Mouse (Mus musculus) liver (tissue): ENCODE results near the gene A630001G21Rik.
A peak's percentile ranks its signal among the peaks of the same experiment; 100 is the strongest.

Experiments used
- DNase-seq: peaks from one replicate; pipeline ENCODE4 v3.0.0-alpha.2; 2020; ENCODE audit warnings: mixed read lengths

A630001G21Rik gene

GRCm38 (mm10) chr1:85767754-85768153 is 10.7 kb downstream of the A630001G21Rik start:
- DNase-seq, result no peak

- no peak for DNase-seq
These were observed 12.3 kb downstream of the A630001G21Rik start for GRCm38 (mm10) chr1:85766120-85766519.

DNA sequence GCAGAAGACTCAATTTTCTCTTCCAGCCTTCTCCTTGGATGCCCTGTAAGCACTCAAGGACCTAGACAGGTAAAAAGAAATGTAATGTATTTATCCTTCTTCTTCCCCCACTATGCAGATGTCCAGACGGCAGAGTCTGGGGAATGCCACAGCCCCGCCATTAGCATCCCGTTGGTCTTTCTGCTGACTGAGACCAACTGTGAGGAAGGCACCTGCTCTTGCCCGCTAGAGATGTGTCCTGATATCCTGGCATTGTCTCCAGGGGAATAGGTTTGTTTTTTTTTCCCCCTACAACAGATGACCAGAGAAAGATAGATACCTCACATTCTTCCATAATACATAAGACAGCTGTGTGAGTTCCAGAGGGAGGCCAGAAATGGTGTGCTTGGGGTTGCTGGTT is 14.2 kb downstream of the A630001G21Rik start:
- no peak for DNase-seq

GRCm38 (mm10) chr1:85763386-85763785 is 15.1 kb downstream of the A630001G21Rik start:
- peak; percentile 23 for DNase-seq

GRCm38 (mm10) chr1:85761665-85762064 is 16.8 kb downstream of the A630001G21Rik start:
- DNase-seq, result no peak

DNA sequence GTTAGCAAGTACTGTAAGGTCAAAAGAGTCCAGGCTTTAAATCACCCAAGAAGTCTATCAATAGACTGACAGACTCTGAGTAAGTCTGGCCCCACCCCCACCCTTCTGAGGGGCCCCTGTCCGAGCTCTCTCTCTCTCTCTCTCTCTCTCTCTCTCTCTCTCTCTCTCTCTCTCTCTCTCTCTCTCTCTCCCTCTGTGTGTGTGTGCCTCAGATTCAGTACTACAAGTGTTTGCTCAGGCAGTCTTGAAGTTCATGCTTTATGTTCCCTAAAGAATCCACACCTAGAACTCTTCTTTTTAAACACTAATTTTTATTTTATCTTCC is 19.5 kb downstream of the A630001G21Rik start:
- DNase-seq, result no peak

GRCm38 (mm10) chr1:85758231-85758968 is 20.0 kb downstream of the A630001G21Rik start:
- no peak for DNase-seq

DNA sequence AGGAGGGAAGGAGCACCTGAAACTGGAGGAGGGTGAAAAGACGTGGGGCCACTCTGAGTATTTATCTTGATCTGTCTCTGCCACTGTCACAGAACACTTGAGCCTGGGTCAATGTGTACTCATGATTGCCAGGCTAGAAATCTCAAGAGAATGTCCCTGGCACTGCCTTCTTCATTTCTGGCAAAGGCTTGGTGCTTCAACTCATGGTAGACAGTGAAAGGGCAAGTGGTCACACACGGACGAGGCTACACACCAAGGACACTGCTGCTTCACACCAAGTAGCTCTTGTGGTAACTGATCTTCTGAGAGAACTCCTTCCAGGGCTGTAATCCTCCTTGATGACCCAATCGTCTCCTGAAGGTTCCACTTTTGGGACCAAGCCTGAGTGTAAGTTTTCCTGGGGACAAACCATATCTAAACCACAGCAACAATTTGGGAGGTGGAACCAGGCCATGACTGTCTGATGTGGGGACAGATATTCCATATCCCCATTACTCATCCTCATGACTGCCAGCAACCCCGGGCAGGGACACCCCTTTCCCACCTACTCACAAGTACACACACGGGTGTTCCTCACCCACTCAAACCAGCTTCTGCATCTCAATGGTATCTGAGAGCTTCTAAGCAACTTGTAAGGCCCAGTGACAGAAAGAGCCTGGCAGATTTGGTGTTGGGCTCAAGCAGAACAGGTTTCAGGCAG is 20.8 kb downstream of the A630001G21Rik start:
- DNase-seq, result no peak

DNA sequence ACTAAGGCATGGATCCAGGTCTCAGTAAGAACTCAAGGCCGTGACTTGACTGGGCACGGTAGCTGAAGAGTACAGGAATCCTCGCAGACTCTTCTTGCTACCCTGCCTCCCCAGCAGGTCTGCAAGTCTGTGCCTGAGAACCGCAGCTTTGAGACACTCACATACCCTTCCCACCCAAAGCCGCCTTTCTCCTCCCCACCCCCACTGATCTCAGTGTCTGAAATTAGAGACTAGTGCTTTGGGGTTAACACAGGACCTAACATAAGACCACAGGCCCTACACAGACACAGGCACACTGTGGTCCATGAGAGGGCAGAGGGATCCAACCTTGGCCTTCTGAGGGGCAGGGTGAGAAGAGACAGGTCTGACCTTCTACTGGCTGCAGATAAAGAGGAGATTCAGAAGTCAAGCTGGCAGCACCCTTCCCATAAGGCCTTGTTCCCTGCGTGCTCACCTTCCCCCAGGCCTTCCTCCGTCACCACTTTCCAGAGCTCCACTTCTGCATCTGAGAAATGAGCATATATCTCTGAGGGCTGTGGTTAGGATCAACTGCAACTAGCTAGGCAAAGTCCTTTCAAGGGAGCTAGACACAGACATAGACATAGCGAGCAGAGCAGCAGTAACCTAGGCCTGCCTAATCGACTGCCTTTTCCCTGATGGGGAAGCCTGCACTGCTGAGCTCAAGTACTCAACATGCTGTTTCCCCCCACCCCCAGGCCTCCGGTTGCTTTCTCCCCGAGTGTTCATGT is 26.3 kb downstream of the A630001G21Rik start:
- no peak for DNase-seq

DNA sequence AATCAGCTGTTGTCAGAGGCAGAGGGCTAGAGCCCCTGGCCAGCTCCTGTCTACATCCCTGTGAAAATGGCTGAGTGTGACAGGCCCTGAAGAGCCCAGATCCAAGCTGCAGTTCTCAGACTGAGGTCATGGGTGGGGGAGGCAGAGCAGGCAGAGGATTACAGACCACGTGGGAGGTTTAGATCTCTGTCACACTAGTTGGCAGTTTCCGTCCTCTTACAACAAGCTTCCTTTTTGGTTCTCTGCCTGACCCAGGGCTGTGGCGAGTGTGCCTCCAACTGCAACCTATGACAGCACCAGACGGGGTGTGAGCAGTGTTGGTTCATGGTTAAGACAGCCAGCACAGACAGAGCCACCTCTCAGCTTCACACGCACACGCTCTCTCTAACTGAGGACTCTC is 26.9 kb downstream of the A630001G21Rik start:
- peak; percentile 17 for DNase-seq

DNA sequence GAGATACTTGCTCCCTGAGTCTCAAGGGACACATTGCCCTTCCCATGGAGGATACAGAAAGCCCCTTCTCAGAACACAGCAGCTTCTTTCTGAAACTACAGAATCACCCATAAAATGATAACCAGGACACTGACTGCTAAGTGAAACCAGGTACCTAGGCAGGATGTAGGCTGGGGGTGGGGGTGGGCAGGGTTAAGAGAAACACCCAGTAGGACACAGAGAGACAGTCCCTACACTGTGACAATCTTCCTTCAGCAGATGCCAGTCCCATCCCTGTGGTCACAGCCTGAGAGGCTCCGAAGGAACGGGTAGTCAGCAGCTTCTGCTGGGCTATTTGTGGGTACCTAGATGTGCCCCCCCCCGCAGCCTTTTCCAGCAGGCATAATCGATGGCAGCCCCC is 27.8 kb downstream of the A630001G21Rik start:
- no peak for DNase-seq

GRCm38 (mm10) chr1:85749829-85750228 is 28.6 kb downstream of the A630001G21Rik start:
- no peak for DNase-seq

DNA sequence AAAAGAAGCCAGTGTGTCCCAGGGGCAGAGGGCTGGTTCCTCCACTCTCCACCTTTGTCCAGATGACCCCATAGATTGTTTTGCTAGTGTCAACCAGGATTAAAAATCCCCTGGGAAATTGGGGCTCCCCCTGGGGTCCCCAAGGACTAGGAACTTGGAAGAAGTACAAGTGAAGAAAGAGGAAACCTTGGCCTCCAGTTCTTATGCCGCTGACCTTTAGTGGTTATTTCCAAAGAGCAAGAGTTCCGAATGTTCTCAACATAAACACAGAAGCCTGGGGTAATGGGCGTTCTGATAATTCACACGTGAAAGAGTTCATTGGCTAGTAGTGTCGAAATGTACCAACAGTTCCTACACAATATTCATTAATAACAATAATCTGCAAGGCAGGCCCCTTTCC is 31.9 kb downstream of the A630001G21Rik start:
- no peak for DNase-seq

GRCm38 (mm10) chr1:85744539-85744938 is 33.9 kb downstream of the A630001G21Rik start:
- no peak for DNase-seq

GRCm38 (mm10) chr1:85742916-85743505 is 35.4 kb downstream of the A630001G21Rik start:
- no peak for DNase-seq

GRCm38 (mm10) chr1:85742333-85742732 is 36.1 kb downstream of the A630001G21Rik start:
- no peak for DNase-seq

DNA sequence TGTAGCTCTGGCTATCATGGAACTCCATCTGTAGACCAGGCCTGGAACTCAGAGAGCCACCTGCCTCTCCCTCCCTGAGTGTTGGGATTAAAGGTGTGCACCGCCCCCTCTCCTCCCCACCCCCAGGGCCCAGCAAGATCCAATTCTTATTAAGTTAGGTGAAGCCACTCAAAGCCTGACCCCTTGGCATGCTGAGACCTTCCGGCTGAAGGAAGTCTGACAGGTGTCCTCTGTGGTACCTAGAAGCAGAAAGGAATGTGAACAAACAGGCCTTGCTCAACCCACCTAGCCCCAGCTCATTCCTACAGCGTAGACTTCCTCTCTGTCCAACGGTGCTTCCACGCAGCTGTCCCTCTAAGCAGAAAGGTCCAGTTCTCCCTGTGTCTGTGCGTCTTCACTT is 37.5 kb downstream of the A630001G21Rik start:
- no peak for DNase-seq

- no peak for DNase-seq
These were observed 38.6 kb downstream of the A630001G21Rik start for GRCm38 (mm10) chr1:85739819-85740218.

GRCm38 (mm10) chr1:85739000-85739399 is 39.4 kb downstream of the A630001G21Rik start:
- no peak for DNase-seq

GRCm38 (mm10) chr1:85736355-85737184 is 41.9 kb downstream of the A630001G21Rik start:
- DNase-seq, result peak; percentile 69

GRCm38 (mm10) chr1:85735463-85736123 is 42.9 kb downstream of the A630001G21Rik start:
- peak; percentile 75 for DNase-seq

GRCm38 (mm10) chr1:85734511-85734910 is 43.9 kb downstream of the A630001G21Rik start:
- DNase-seq, result no peak
